Mouse (Mus musculus): ENCODE data around the gene Vsir.

GRCm38 (mm10) chr10:60335021-60335420 lies 11.6 kb upstream of the Vsir start:
- TF ChIP-seq EP300 (IDR thresholded peaks at IDR 0.05; ENCODE audit: insufficient read depth, low read depth, low read length), result no peak
- TF ChIP-seq CTCF (IDR thresholded peaks at IDR 0.05), result no peak
